Mouse (Mus musculus) CH12.LX (cell line): Measurements from ENCODE around the gene Gnai2. TPM values are rescaled to one million over a fixed set of nuclear protein-coding genes. Genes with fewer than 3 reads are reported as not detected.
A peak's percentile ranks its signal among the peaks of the same experiment; 100 is the strongest.

Experiments used
- DNase-seq: peaks from one replicate; pipeline ENCODE4 v3.0.0-alpha.2; 2013; ENCODE audit errors: extremely low read depth
- H3K27ac ChIP-seq: 2 replicates; pipeline ENCODE4 v1.5.1; 2012; ENCODE audit warnings: low read depth, mild to moderate bottlenecking, control low read depth, moderate library complexity; ENCODE audit not compliant: insufficient read depth
- H3K27me3 ChIP-seq: replicated peaks from 2 replicates; pipeline ENCODE3; 2012; ENCODE audit warnings: inconsistent platforms
- H3K36me3 ChIP-seq, 2 experiments: replicated peaks in 1 of 2; 2 replicates each; pipeline versions ENCODE3 to v1.6.1; 2012; ENCODE audit warnings: inconsistent platforms in 1 of 2, low read length in 1 of 2, mild to moderate bottlenecking in 1 of 2, mixed read lengths in 1 of 2, moderate library complexity in 1 of 2; ENCODE audit not compliant: control insufficient read depth in 1 of 2, insufficient read depth in 1 of 2
- H3K4me1 ChIP-seq, 2 experiments: 2 replicates each; pipeline ENCODE4 v1.6.1; 2012; ENCODE audit warnings: inconsistent platforms in 1 of 2, moderate library complexity in 1 of 2; ENCODE audit not compliant: insufficient read depth in 2 of 2, control insufficient read depth in 1 of 2
- H3K4me2 ChIP-seq: 2 replicates; pipeline ENCODE4 v1.6.1; 2012; ENCODE audit warnings: low read depth, mild to moderate bottlenecking, control low read depth; ENCODE audit not compliant: poor library complexity, insufficient read depth, severe bottlenecking
- H3K4me3 ChIP-seq, 3 experiments: fragments of 150-350 bp in 1 of 3; sonication (generic) in 1 of 3; replicated peaks in 1 of 3; 2 replicates each; pipeline versions ENCODE3 to v1.5.1; 2011 to 2012; ENCODE audit warnings: low read depth in 2 of 3, low read length in 2 of 3, mild to moderate bottlenecking in 2 of 3, moderate library complexity in 2 of 3, control low read depth in 1 of 3, improper control_type of control experiment in 1 of 3, inconsistent platforms in 1 of 3, mixed read lengths in 1 of 3; ENCODE audit not compliant: poor library complexity in 1 of 3
- H3K79me2 ChIP-seq: replicated peaks from 2 replicates; pipeline ENCODE4 v1.6.1; 2012; ENCODE audit warnings: mild to moderate bottlenecking, moderate library complexity; ENCODE audit not compliant: control insufficient read depth, poor library complexity, insufficient read depth, severe bottlenecking; ENCODE audit errors: extremely low read depth
- H3K9ac ChIP-seq: 2 replicates; pipeline ENCODE4 v1.6.1; 2012; ENCODE audit warnings: low read depth, mild to moderate bottlenecking, control low read depth, moderate library complexity; ENCODE audit not compliant: insufficient read depth
- H3K9me3 ChIP-seq: replicated peaks from 2 replicates; pipeline ENCODE3; 2012; ENCODE audit warnings: low read length, inconsistent platforms, mixed read lengths
- BHLHE40 ChIP-seq: IDR thresholded peaks from 2 replicates; pipeline ENCODE4 v1.6.1; 2011; ENCODE audit warnings: mild to moderate bottlenecking, low read depth, low read length, improper control_type of control experiment
- CHD1 ChIP-seq: IDR thresholded peaks from 2 replicates; pipeline ENCODE4 v1.6.1; 2012; ENCODE audit warnings: low read depth, low read length, improper control_type of control experiment, inconsistent platforms
- CTCF ChIP-seq, 2 experiments: IDR thresholded peaks in 1 of 2; conservative IDR thresholded peaks in 1 of 2; 2 replicates each; pipeline ENCODE4 v1.5.1; 2011 to 2012; ENCODE audit warnings: low read depth in 2 of 2, low read length in 2 of 2, improper control_type of control experiment in 1 of 2, inconsistent platforms in 1 of 2, mild to moderate bottlenecking in 1 of 2, moderate library complexity in 1 of 2
- ELF1 ChIP-seq: IDR thresholded peaks from 2 replicates; pipeline ENCODE4 v1.6.1; 2014; ENCODE audit warnings: low read depth, mild to moderate bottlenecking, inconsistent platforms, low read length, improper control_type of control experiment
- EP300 ChIP-seq: IDR thresholded peaks from 2 replicates; pipeline ENCODE4 v1.6.1; 2011; ENCODE audit warnings: low read length, improper control_type of control experiment
- GABPA ChIP-seq: IDR thresholded peaks from 2 replicates; pipeline ENCODE4 v1.6.1; 2012; ENCODE audit warnings: low read depth, low read length, improper control_type of control experiment, inconsistent platforms; ENCODE audit not compliant: insufficient replicate concordance
- HCFC1 ChIP-seq: IDR thresholded peaks from 2 replicates; pipeline ENCODE4 v1.6.1; 2012; ENCODE audit warnings: low read depth, mild to moderate bottlenecking, inconsistent platforms, low read length, improper control_type of control experiment
- IRF4 ChIP-seq: IDR thresholded peaks from 2 replicates; pipeline ENCODE4 v1.6.1; 2014; ENCODE audit warnings: low read depth, mild to moderate bottlenecking, inconsistent platforms, low read length, improper control_type of control experiment
- JUND ChIP-seq: conservative IDR thresholded peaks from 2 replicates; pipeline ENCODE4 v1.6.1; 2011; ENCODE audit warnings: low read depth, low read length, improper control_type of control experiment
- KAT2A ChIP-seq: IDR thresholded peaks from 2 replicates; pipeline ENCODE4 v1.6.1; 2012; ENCODE audit warnings: low read length, improper control_type of control experiment, inconsistent platforms; ENCODE audit not compliant: insufficient replicate concordance
- MAFK ChIP-seq: IDR thresholded peaks from 2 replicates; pipeline ENCODE4 v1.6.1; 2011; ENCODE audit warnings: low read length, improper control_type of control experiment; ENCODE audit not compliant: insufficient replicate concordance
- MAX ChIP-seq: IDR thresholded peaks from 2 replicates; pipeline ENCODE4 v1.6.1; 2011; ENCODE audit warnings: low read length, improper control_type of control experiment
- MEF2A ChIP-seq: IDR thresholded peaks from 2 replicates; pipeline ENCODE4 v1.6.1; 2014; ENCODE audit warnings: low read depth, mild to moderate bottlenecking, inconsistent platforms, low read length, improper control_type of control experiment, borderline replicate concordance
- MXI1 ChIP-seq: IDR thresholded peaks from 2 replicates; pipeline ENCODE4 v1.6.1; 2011; ENCODE audit warnings: mild to moderate bottlenecking, low read depth, low read length, improper control_type of control experiment
- MYC ChIP-seq: IDR thresholded peaks from 2 replicates; pipeline ENCODE4 v1.6.1; 2011; ENCODE audit warnings: low read depth, mild to moderate bottlenecking, improper control_type of control experiment, low read length
- NELFE ChIP-seq: IDR thresholded peaks from 2 replicates; pipeline ENCODE4 v1.6.1; 2011; ENCODE audit warnings: low read depth, low read length, improper control_type of control experiment
- NRF1 ChIP-seq: IDR thresholded peaks from 2 replicates; pipeline ENCODE4 v1.6.1; 2014; ENCODE audit warnings: low read depth, mild to moderate bottlenecking, inconsistent platforms, low read length, improper control_type of control experiment, moderate library complexity
- PAX5 ChIP-seq: IDR thresholded peaks from 2 replicates; pipeline ENCODE4 v1.6.1; 2012; ENCODE audit warnings: low read length, inconsistent platforms, mixed read lengths
- POLR2A ChIP-seq: IDR thresholded peaks from 2 replicates; pipeline ENCODE4 v1.6.1; 2011; ENCODE audit warnings: low read depth, mild to moderate bottlenecking, improper control_type of control experiment, low read length
- POLR2AphosphoS2 ChIP-seq: IDR thresholded peaks from 2 replicates; pipeline ENCODE4 v1.6.1; 2011; ENCODE audit warnings: low read depth, low read length, improper control_type of control experiment
- RAD21 ChIP-seq: IDR thresholded peaks from 2 replicates; pipeline ENCODE4 v1.6.1; 2011; ENCODE audit warnings: low read depth, mild to moderate bottlenecking, low read length, improper control_type of control experiment, moderate library complexity
- RCOR1 ChIP-seq: conservative IDR thresholded peaks from 2 replicates; pipeline ENCODE4 v1.6.1; 2012; ENCODE audit warnings: low read depth, mild to moderate bottlenecking, inconsistent platforms, low read length, improper control_type of control experiment
- SIN3A ChIP-seq: IDR thresholded peaks from 2 replicates; pipeline ENCODE4 v1.6.1; 2012; ENCODE audit warnings: low read length, improper control_type of control experiment, inconsistent platforms
- SMC3 ChIP-seq: IDR thresholded peaks from 2 replicates; pipeline ENCODE4 v1.6.1; 2011; ENCODE audit warnings: low read depth, low read length, improper control_type of control experiment
- TBP ChIP-seq: conservative IDR thresholded peaks from 2 replicates; pipeline ENCODE4 v1.6.1; 2011; ENCODE audit warnings: low read depth, low read length, improper control_type of control experiment
- TCF12 ChIP-seq: IDR thresholded peaks from 2 replicates; pipeline ENCODE4 v1.6.1; 2014; ENCODE audit warnings: low read depth, mild to moderate bottlenecking, inconsistent platforms, low read length, improper control_type of control experiment
- ZC3H11A ChIP-seq: IDR thresholded peaks from 2 replicates; pipeline ENCODE4 v1.6.1; 2012; ENCODE audit warnings: low read depth, mild to moderate bottlenecking, inconsistent platforms, low read length, improper control_type of control experiment
- ZNF384 ChIP-seq: IDR thresholded peaks from 2 replicates; pipeline ENCODE4 v1.6.1; 2012; ENCODE audit warnings: low read depth, low read length, improper control_type of control experiment, inconsistent platforms
- dilution Hi-C: fragments of 300-500 bp; cut with MboI; formaldehyde crosslinking; loops from 2 replicates; pipeline ENCODE4 v1.14.3; 2020; ENCODE audit warnings: low sequenced_read_pairs; ENCODE audit not compliant: extremely low pct_unique_long_range_greater_than_20kb, extremely low pct_ligation_motif_present
- in situ Hi-C: fragments of 300-500 bp; cut with MboI; formaldehyde crosslinking; loops from 3 replicates; pipeline ENCODE4 v1.14.3; 2019; ENCODE audit warnings: low sequenced_read_pairs, low pct_ligation_motif_present, low pct_unique_long_range_greater_than_20kb, mixed read lengths
- polyA plus RNA-seq: library from polyadenylated mRNA; unstranded; fragments of >175 nt; gene quantifications from 2 replicates; pipeline ENCODE4 v1.2.1, GENCODE M21; 2012; ENCODE audit warnings: low read depth; ENCODE audit not compliant: insufficient read length
- total RNA-seq, 2 experiments: library from RNA; depleted of rRNA; stranded (reverse); fragments of 300-350 nt in 1 of 2; fragments of >200 nt in 1 of 2; gene quantifications; 2 replicates each; pipeline ENCODE4 v1.2.3; 2012 to 2014

Gene Gnai2
- total and polyA plus RNA-seq, 3 experiments: 86.2 to 262 (median 154) TPM

DNA sequence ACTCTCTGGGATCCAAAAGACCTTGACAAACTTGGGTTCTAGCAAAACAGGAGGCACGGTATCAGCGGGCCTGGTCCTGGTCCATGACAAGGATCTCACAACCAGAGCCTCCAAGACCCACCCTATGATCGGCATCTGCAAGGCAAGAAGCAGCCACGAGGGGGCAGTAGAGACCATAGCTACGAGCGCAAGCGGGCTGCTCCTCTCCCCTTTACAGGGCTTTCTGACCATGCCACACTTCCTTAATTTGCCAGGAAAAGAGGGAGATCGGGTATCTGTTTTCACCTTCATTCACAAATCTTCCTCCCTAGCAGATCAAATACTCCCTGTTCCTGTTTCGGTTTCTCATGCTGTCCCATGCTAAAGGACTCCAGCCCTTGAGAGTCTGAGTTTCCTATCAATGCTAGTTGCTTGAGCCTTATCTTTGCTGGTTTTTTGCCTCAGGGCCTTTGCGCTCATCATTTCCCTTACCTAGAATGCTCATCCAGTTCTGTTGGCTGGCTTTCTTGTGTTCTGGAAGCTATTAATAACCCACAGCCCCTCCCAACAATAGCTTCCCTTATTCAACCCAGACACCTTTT, 33.0 kb downstream of the Gnai2 start:
- H3K27ac ChIP-seq: no peak overlapping the region
- TF ChIP-seq JUND (0 out of 2 replicates have a peak, but pooled peaks have one; percentile 14), HCFC1 (peak; percentile 37; the same call in 1 of the 2 replicates), CTCF (conservative IDR thresholded peaks at IDR 0.05 in 1 of 2, IDR thresholded peaks at IDR 0.05 in 1 of 2; ENCODE audit: low read depth in 2 of 2, low read length in 2 of 2) (peak; percentile 94 to 99), MEF2A (peak; percentile 49; the same call in 1 of the 2 replicates), ELF1 (peak; percentile 58), TBP (no peak), NELFE (no peak; the same call in 1 of the 2 replicates), GABPA (no peak), TCF12 (peak; percentile 58), PAX5 (no peak), CHD1 (no peak), MYC (peak; percentile 73), POLR2AphosphoS2 (no peak), MAFK (no peak), RCOR1 (no peak), ZNF384 (no peak), POLR2A (peak; percentile 33; the same call in 1 of the 2 replicates), SIN3A (0 out of 2 replicates have a peak, but pooled peaks have one; percentile 61), MAX (peak; percentile 46; the same call in 1 of the 2 replicates), BHLHE40 (peak; percentile 52; the same call in 1 of the 2 replicates), IRF4 (peak; percentile 74), NRF1 (peak; percentile 48; the same call in 1 of the 2 replicates), SMC3 (peak; percentile 98), ZC3H11A (peak; percentile 92), RAD21 (peak; percentile 99), EP300 (no peak), MXI1 (peak; percentile 19; the same call in 1 of the 2 replicates), KAT2A (no peak)
- TF ChIP-seq, all 38 proteins: peak for 17
- 0 out of 2 replicates have a peak overlapping the region, but pooled peaks have one; percentile 0 for H3K4me2 ChIP-seq
- no peaks in the 10 kb centered on the region for H3K27me3 ChIP-seq
- in situ Hi-C loops (no loop called here), dilution Hi-C loops (no loop called here)
- no peaks in the 10 kb centered on the region for H3K9me3 ChIP-seq
- DNase-seq: peak; percentile 84
- H3K4me1 ChIP-seq: peaks cover 27 to 52% of the 10 kb centered on the region in 2 experiments
- H3K4me3 ChIP-seq: no peak overlapping the region
- H3K9ac ChIP-seq: peak overlapping the region; percentile 16; the same call in 1 of the 2 replicates
- no peaks in the 10 kb centered on the region for H3K79me2 ChIP-seq
- peaks cover 4 to 45% of the 10 kb centered on the region in 2 experiments for H3K36me3 ChIP-seq
